Comparison of ENCODE assay signal across 15 mouse cellular contexts in the genomic region with DNA sequence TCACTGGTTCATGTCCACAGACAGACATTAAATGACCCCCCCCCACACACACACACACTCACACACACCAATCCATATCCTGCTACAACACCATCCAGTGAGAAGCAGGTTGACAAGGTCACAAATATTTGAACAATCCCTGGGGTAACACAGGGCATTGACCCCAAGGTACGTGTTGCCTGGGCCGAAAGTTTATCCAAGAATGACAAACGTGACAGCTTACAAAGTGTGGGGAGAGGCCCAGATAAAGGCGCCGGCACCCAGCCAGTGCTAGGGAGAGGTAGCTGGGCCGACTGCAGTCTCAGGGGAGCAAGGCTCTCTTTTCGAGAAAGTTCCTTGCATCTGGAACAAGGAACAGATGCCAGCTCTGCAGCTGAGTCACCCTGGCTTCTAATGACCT.
DNase-seq lines count a peak whose midpoint lies in the region; ATAC-seq and TF ChIP-seq lines count a peak whose summit lies in the region.
"Had no signal": no experiment of that assay in that cellular context is flagged by ENCODE, and none has a peak within 500 bp of the region (broad histone marks: within the 10 kb centered on the region; RNA-seq: fewer than 3 reads in every experiment).

No protein-coding gene starts in this region.

- no peaks in the 10 kb centered on the region for H3K27me3 ChIP-seq in liver, embryonic 14.5 days (ENCODE audit: control insufficient read depth, insufficient read depth, low read length)
- H3K27me3 ChIP-seq: CH12.LX, Patski had no signal

- no peak overlapping the region for H3K9ac ChIP-seq in liver, embryonic 14.5 days (replicated peaks)
- H3K9ac ChIP-seq: limb, embryonic 12.5 days had no signal

- peak; percentile 62 for ATAC-seq in liver, embryonic 14.5 days (ENCODE audit: insufficient read depth)
- ATAC-seq: inflammation-experienced regulatory T-cells, adult 6 months; Patski had no signal

- H3K4me2 ChIP-seq in liver, embryonic 14.5 days (ENCODE audit: low read depth), result no peak overlapping the region
- H3K4me2 ChIP-seq: limb, embryonic 12.5 days had no signal

- peaks cover 0 to 22% of the 10 kb centered on the region in 2 experiments; a peak in 2 of 4 replicates for H3K4me1 ChIP-seq in liver, embryonic 14.5 days (replicated peaks; ENCODE audit: control insufficient read depth in 2 of 2, insufficient read depth in 2 of 2, low read length in 1 of 2)
- H3K4me1 ChIP-seq: limb, embryonic 12.5 days had no signal

- TF ChIP-seq EP300 in liver, embryonic 14.5 days (IDR thresholded peaks at IDR 0.05; ENCODE audit: low read depth), result no peak

- H3K4me3 ChIP-seq in liver, embryonic 14.5 days (ENCODE audit: insufficient read depth in 1 of 2, low read depth in 2 of 2, low read length in 2 of 2), result no peak overlapping the region
- H3K4me3 ChIP-seq in layer of hippocampus, adult 2 months, result no peak overlapping the region
- H3K4me3 ChIP-seq: limb, embryonic 12.5 days had no signal

- no peak for TF ChIP-seq CTCF in liver, embryonic 14.5 days (IDR thresholded peaks at IDR 0.05; ENCODE audit: low read depth)
- TF ChIP-seq CTCF in layer of hippocampus, adult 2 months (conservative IDR thresholded peaks at IDR 0.05), result no peak

- H3K9me3 ChIP-seq in liver, embryonic 14.5 days (ENCODE audit: control insufficient read depth, low read length), result no peaks in the 10 kb centered on the region
- H3K9me3 ChIP-seq: limb, embryonic 12.5 days had no signal

- intact Hi-C loops in heart, postnatal 10 days (cut with DNase I), result no loop called here

- no peak overlapping the region for H3K27ac ChIP-seq in liver, embryonic 14.5 days
- no peak overlapping the region for H3K27ac ChIP-seq in layer of hippocampus, adult 2 months
- H3K27ac ChIP-seq: limb, embryonic 12.5 days had no signal

- peak; percentile 46 to 53 for DNase-seq in adrenal gland, adult 18-20 months (ENCODE audit: low spot score in 2 of 2)
- DNase-seq in adrenal gland, postnatal 14 days, result peak; percentile 74
- peak; percentile 40 to 55 for DNase-seq in heart, postnatal 10 days
- DNase-seq in liver, embryonic 14.5 days (ENCODE audit: low read depth in 3 of 3, low spot score in 3 of 3), result peak; percentile 14 to 25 (median 15)
- no peak for DNase-seq in cerebellum, adult 9-10 months
- DNase-seq in layer of hippocampus, adult 2 months (ENCODE audit: low spot score in 2 of 2), result no peak
- DNase-seq in layer of hippocampus, adult 11-12 months (ENCODE audit: low spot score), result no peak
- DNase-seq in layer of hippocampus, adult 9-10 months (ENCODE audit: low spot score), result no peak
- DNase-seq: cerebellum, adult 8-10 months; kidney, postnatal 25 days; right cerebral cortex, postnatal 14 days had no signal

- WGBS in liver, embryonic 14.5 days (ENCODE audit: insufficient replicate concordance), result 46% methylated on average over 7 of the region's 7 CpGs

- no peaks in the 10 kb centered on the region for H3K36me3 ChIP-seq in liver, embryonic 14.5 days (replicated peaks; ENCODE audit: control insufficient read depth, insufficient read depth, low read depth)
- H3K36me3 ChIP-seq: limb, embryonic 12.5 days had no signal

Comparison
In these comparisons a context has a peak if more than half of its experiments do, and no peak if none do; other contexts are left out.
1. DNase-seq: peak in adrenal gland, adult 18-20 months (2 of 2), adrenal gland, postnatal 14 days (single experiment), heart, postnatal 10 days (2 of 2) and liver, embryonic 14.5 days (3 of 3); none in cerebellum, adult 9-10 months (single experiment), layer of hippocampus, adult 2 months (0 of 2), layer of hippocampus, adult 11-12 months (single experiment) and layer of hippocampus, adult 9-10 months (single experiment).